Mouse (Mus musculus): ENCODE measurements around the gene Slc17a5. TPM values are rescaled to one million over a fixed set of nuclear protein-coding genes. Genes with fewer than 3 reads are reported as not detected.

The Slc17a5 gene
- total RNA-seq, 4 experiments from 2014 or later: 2.2 to 2.8 (median 2.7) TPM

- DNase-seq (ENCODE audit: low spot score in 2 of 2): no peak
Observed at GRCm38 (mm10) chr9:78559479-78559878, 28.4 kb downstream of the Slc17a5 start.

- no peak for DNase-seq (ENCODE audit: low spot score in 2 of 2)
Observed at GRCm38 (mm10) chr9:78558586-78559214, 29.1 kb downstream of the Slc17a5 start.

GRCm38 (mm10) chr9:78557041-78557440 is 30.8 kb downstream of the Slc17a5 start:
- no peak for DNase-seq (ENCODE audit: low spot score in 2 of 2)

GRCm38 (mm10) chr9:78552984-78553383 is 34.9 kb downstream of the Slc17a5 start:
- DNase-seq (ENCODE audit: low spot score in 2 of 2): peak; percentile 44 to 55

GRCm38 (mm10) chr9:78551761-78552160 is 36.1 kb downstream of the Slc17a5 start:
- DNase-seq (ENCODE audit: low spot score in 2 of 2): no peak

GRCm38 (mm10) chr9:78547742-78548141 is 40.1 kb downstream of the Slc17a5 start:
- DNase-seq (ENCODE audit: low spot score in 2 of 2): no peak

- DNase-seq (ENCODE audit: low spot score in 2 of 2): peak; percentile 44 to 74
Observed at GRCm38 (mm10) chr9:78546944-78547343, 40.9 kb downstream of the Slc17a5 start.

GRCm38 (mm10) chr9:78541758-78542157 is 46.1 kb downstream of the Slc17a5 start:
- DNase-seq (ENCODE audit: low spot score in 2 of 2): no peak

GRCm38 (mm10) chr9:78538421-78538820 is 49.4 kb downstream of the Slc17a5 start:
- DNase-seq (ENCODE audit: low spot score in 2 of 2): no peak

GRCm38 (mm10) chr9:78537154-78537873 is 50.5 kb downstream of the Slc17a5 start:
- DNase-seq (ENCODE audit: low spot score in 2 of 2): peak; percentile 43 to 70

- no peak for DNase-seq (ENCODE audit: low spot score in 2 of 2)
Observed at GRCm38 (mm10) chr9:78534606-78535005, 53.2 kb downstream of the Slc17a5 start.

GRCm38 (mm10) chr9:78533296-78533935 is 54.4 kb downstream of the Slc17a5 start:
- DNase-seq (ENCODE audit: low spot score in 2 of 2): no peak

- DNase-seq (ENCODE audit: low spot score in 2 of 2): no peak
Observed at GRCm38 (mm10) chr9:78532341-78532819, 55.5 kb downstream of the Slc17a5 start.

GRCm38 (mm10) chr9:78531816-78532215 is 56.0 kb downstream of the Slc17a5 start:
- no peak for DNase-seq (ENCODE audit: low spot score in 2 of 2)

GRCm38 (mm10) chr9:78527767-78528381 is 60.0 kb downstream of the Slc17a5 start:
- peak; percentile 40 to 51 for DNase-seq (ENCODE audit: low spot score in 2 of 2)

GRCm38 (mm10) chr9:78527301-78527761 is 60.5 kb downstream of the Slc17a5 start:
- peak; percentile 45 to 54 for DNase-seq (ENCODE audit: low spot score in 2 of 2)

- no peak for DNase-seq (ENCODE audit: low spot score in 2 of 2)
Observed at GRCm38 (mm10) chr9:78526206-78526605, 61.6 kb downstream of the Slc17a5 start.

GRCm38 (mm10) chr9:78525451-78526135 is 62.2 kb downstream of the Slc17a5 start:
- no peak for DNase-seq (ENCODE audit: low spot score in 2 of 2)

- DNase-seq (ENCODE audit: low spot score in 2 of 2): no peak
Observed at GRCm38 (mm10) chr9:78521689-78522088, 66.2 kb downstream of the Slc17a5 start.

- no peak for DNase-seq (ENCODE audit: low spot score in 2 of 2)
Observed at GRCm38 (mm10) chr9:78520780-78521601, 66.8 kb downstream of the Slc17a5 start.

All from gastrocnemius, adult 8-10 months (tissue).